Mouse (Mus musculus) MEL (cell line): ENCODE measurements around the gene BC037034. TPM values are rescaled to one million over a fixed set of nuclear protein-coding genes. Genes with fewer than 3 reads are reported as not detected.
A peak's percentile ranks its signal among the peaks of the same experiment; 100 is the strongest.

Experiments used
- DNase-seq: peaks from one replicate; pipeline ENCODE4 v3.0.0; 2011; ENCODE audit warnings: low read depth, low spot score
- H3K27ac ChIP-seq: 2 replicates; pipeline ENCODE4 v1.5.1; 2012; ENCODE audit warnings: low read depth, mild to moderate bottlenecking, control low read depth, low read length, moderate library complexity; ENCODE audit not compliant: control insufficient read depth
- H3K27me3 ChIP-seq, 2 experiments: fragments of 150-350 bp in 1 of 2; sonication (generic) in 1 of 2; 2 replicates each; pipeline ENCODE4 v1.6.1; 2012; ENCODE audit warnings: low read length in 2 of 2, mild to moderate bottlenecking in 2 of 2, improper control_type of control experiment in 1 of 2, moderate library complexity in 1 of 2; ENCODE audit not compliant: insufficient read depth in 2 of 2, control insufficient read depth in 1 of 2
- H3K36me3 ChIP-seq, 2 experiments: 2 replicates each; pipeline ENCODE4 v1.6.1; 2012 to 2014; ENCODE audit warnings: low read length in 2 of 2, improper control_type of control experiment in 1 of 2, inconsistent platforms in 1 of 2, mild to moderate bottlenecking in 1 of 2; ENCODE audit not compliant: insufficient read depth in 2 of 2, control insufficient read depth in 1 of 2
- H3K4me1 ChIP-seq, 2 experiments: fragments of 150-350 bp in 1 of 2; sonication (generic) in 1 of 2; 2 replicates each; pipeline ENCODE4 v1.6.1; 2012; ENCODE audit warnings: low read length in 2 of 2, improper control_type of control experiment in 1 of 2, mild to moderate bottlenecking in 1 of 2; ENCODE audit not compliant: insufficient read depth in 2 of 2, control insufficient read depth in 1 of 2
- H3K4me3 ChIP-seq, 2 experiments: fragments of 150-350 bp in 1 of 2; sonication (generic) in 1 of 2; 2 replicates each; pipeline ENCODE4 v1.5.1; 2012; ENCODE audit warnings: low read depth in 2 of 2, low read length in 2 of 2, mild to moderate bottlenecking in 2 of 2, moderate library complexity in 2 of 2, control low read depth in 1 of 2, improper control_type of control experiment in 1 of 2; ENCODE audit not compliant: control insufficient read depth in 1 of 2, insufficient read depth in 1 of 2
- H3K79me2 ChIP-seq: 2 replicates; pipeline ENCODE4 v1.6.1; 2012; ENCODE audit warnings: mild to moderate bottlenecking, low read length, moderate library complexity; ENCODE audit not compliant: control insufficient read depth, poor library complexity, insufficient read depth
- H3K9ac ChIP-seq: 2 replicates; pipeline ENCODE4 v1.6.1; 2012; ENCODE audit warnings: low read depth, mild to moderate bottlenecking, control low read depth, low read length, moderate library complexity; ENCODE audit not compliant: control insufficient read depth, poor library complexity, severe bottlenecking
- H3K9me3 ChIP-seq: fragments of 150-350 bp; sonication (generic); replicated peaks from 2 replicates; pipeline ENCODE4 v1.6.1; 2012; ENCODE audit warnings: mild to moderate bottlenecking, low read length, improper control_type of control experiment, moderate library complexity; ENCODE audit not compliant: insufficient read depth
- BHLHE40 ChIP-seq: IDR thresholded peaks from 2 replicates; pipeline ENCODE4 v1.6.1; 2012; ENCODE audit warnings: low read depth, mild to moderate bottlenecking, inconsistent platforms, low read length, improper control_type of control experiment, borderline replicate concordance
- CHD1 ChIP-seq: IDR thresholded peaks from 2 replicates; pipeline ENCODE4 v1.6.1; 2012; ENCODE audit warnings: low read depth, mild to moderate bottlenecking, inconsistent platforms, low read length, improper control_type of control experiment
- CTCF ChIP-seq, 3 experiments: IDR thresholded peaks in 2 of 3; conservative IDR thresholded peaks in 1 of 3; 2 replicates each; pipeline ENCODE4 v1.5.1; 2011 to 2012; ENCODE audit warnings: low read length in 3 of 3, low read depth in 2 of 3, mild to moderate bottlenecking in 2 of 3, improper control_type of control experiment in 1 of 3, inconsistent platforms in 1 of 3, mixed read lengths in 1 of 3, moderate library complexity in 1 of 3; ENCODE audit not compliant: control insufficient read depth in 1 of 3, insufficient read depth in 1 of 3, poor library complexity in 1 of 3, severe bottlenecking in 1 of 3
- E2F4 ChIP-seq: IDR thresholded peaks from 2 replicates; pipeline ENCODE4 v1.6.1; 2011; ENCODE audit warnings: low read depth, low read length, improper control_type of control experiment, borderline replicate concordance
- ELF1 ChIP-seq: IDR thresholded peaks from 2 replicates; pipeline ENCODE4 v1.6.1; 2014; ENCODE audit warnings: low read depth, mild to moderate bottlenecking, inconsistent platforms, low read length, improper control_type of control experiment, moderate library complexity
- EP300 ChIP-seq, 2 experiments: IDR thresholded peaks; 2 replicates each; pipeline ENCODE4 v1.6.1; 2011; ENCODE audit warnings: improper control_type of control experiment in 2 of 2, low read length in 2 of 2, low read depth in 1 of 2, mild to moderate bottlenecking in 1 of 2
- GABPA ChIP-seq: IDR thresholded peaks from 2 replicates; pipeline ENCODE4 v1.6.1; 2012; ENCODE audit warnings: low read depth, mild to moderate bottlenecking, inconsistent platforms, low read length, improper control_type of control experiment, moderate library complexity
- GATA1 ChIP-seq: IDR thresholded peaks from 2 replicates; pipeline ENCODE4 v1.6.1; 2011; ENCODE audit warnings: low read depth, low read length, improper control_type of control experiment
- HCFC1 ChIP-seq: IDR thresholded peaks from 2 replicates; pipeline ENCODE4 v1.6.1; 2012; ENCODE audit warnings: low read depth, mild to moderate bottlenecking, inconsistent platforms, low read length, improper control_type of control experiment, moderate library complexity
- JUND ChIP-seq: IDR thresholded peaks from 2 replicates; pipeline ENCODE4 v1.6.1; 2011; ENCODE audit warnings: low read depth, mild to moderate bottlenecking, improper control_type of control experiment, low read length
- KAT2A ChIP-seq: conservative IDR thresholded peaks from 2 replicates; pipeline ENCODE4 v1.6.1; 2012; ENCODE audit warnings: low read depth, low read length, improper control_type of control experiment, inconsistent platforms
- MAFK ChIP-seq: IDR thresholded peaks from 2 replicates; pipeline ENCODE4 v1.6.1; 2011; ENCODE audit warnings: low read depth, mild to moderate bottlenecking, low read length, improper control_type of control experiment, borderline replicate concordance
- MAX ChIP-seq: IDR thresholded peaks from 2 replicates; pipeline ENCODE4 v1.6.1; 2011; ENCODE audit warnings: low read length, improper control_type of control experiment
- MEF2A ChIP-seq: IDR thresholded peaks from 2 replicates; pipeline ENCODE4 v1.6.1; 2014; ENCODE audit warnings: low read depth, mild to moderate bottlenecking, inconsistent platforms, low read length, improper control_type of control experiment; ENCODE audit not compliant: poor library complexity, insufficient replicate concordance, severe bottlenecking; ENCODE audit errors: extremely low read depth
- MXI1 ChIP-seq: IDR thresholded peaks from 2 replicates; pipeline ENCODE4 v1.6.1; 2011; ENCODE audit warnings: mild to moderate bottlenecking, low read depth, low read length, improper control_type of control experiment
- MYB ChIP-seq: IDR thresholded peaks from 2 replicates; pipeline ENCODE4 v1.6.1; 2011; ENCODE audit warnings: mild to moderate bottlenecking, low read depth, low read length, improper control_type of control experiment
- MYC ChIP-seq: IDR thresholded peaks from 2 replicates; pipeline ENCODE4 v1.6.1; 2011; ENCODE audit warnings: low read depth, mild to moderate bottlenecking, low read length, improper control_type of control experiment, moderate library complexity
- NELFE ChIP-seq: IDR thresholded peaks from 2 replicates; pipeline ENCODE4 v1.6.1; 2011; ENCODE audit warnings: low read depth, low read length, improper control_type of control experiment
- NRF1 ChIP-seq: IDR thresholded peaks from 2 replicates; pipeline ENCODE4 v1.6.1; 2014; ENCODE audit warnings: low read depth, mild to moderate bottlenecking, inconsistent platforms, low read length, improper control_type of control experiment, moderate library complexity; ENCODE audit not compliant: poor library complexity, insufficient read depth, severe bottlenecking
- POLR2AphosphoS5 ChIP-seq: IDR thresholded peaks from 2 replicates; pipeline ENCODE4 v1.6.1; 2012; ENCODE audit warnings: low read depth, borderline replicate concordance, mild to moderate bottlenecking, inconsistent platforms, low read length, moderate library complexity, mixed read lengths
- RAD21 ChIP-seq: IDR thresholded peaks from 2 replicates; pipeline ENCODE4 v1.6.1; 2011; ENCODE audit warnings: mild to moderate bottlenecking, low read depth, low read length, improper control_type of control experiment
- RCOR1 ChIP-seq: IDR thresholded peaks from 2 replicates; pipeline ENCODE4 v1.6.1; 2012; ENCODE audit warnings: low read depth, mild to moderate bottlenecking, inconsistent platforms, low read length, improper control_type of control experiment
- SIN3A ChIP-seq: IDR thresholded peaks from 2 replicates; pipeline ENCODE4 v1.6.1; 2012; ENCODE audit warnings: low read length, improper control_type of control experiment, inconsistent platforms
- SMC3 ChIP-seq: IDR thresholded peaks from 2 replicates; pipeline ENCODE4 v1.6.1; 2011; ENCODE audit warnings: low read depth, low read length, improper control_type of control experiment
- TAL1 ChIP-seq: IDR thresholded peaks from 2 replicates; pipeline ENCODE4 v1.6.1; 2012; ENCODE audit warnings: mild to moderate bottlenecking, inconsistent platforms, low read length, moderate library complexity, mixed read lengths
- TCF12 ChIP-seq: IDR thresholded peaks from 2 replicates; pipeline ENCODE4 v1.6.1; 2014; ENCODE audit warnings: low read depth, mild to moderate bottlenecking, inconsistent platforms, low read length, improper control_type of control experiment, moderate library complexity
- UBTF ChIP-seq: IDR thresholded peaks from 2 replicates; pipeline ENCODE4 v1.6.1; 2012; ENCODE audit warnings: low read depth, mild to moderate bottlenecking, inconsistent platforms, low read length, improper control_type of control experiment, moderate library complexity, borderline replicate concordance; ENCODE audit not compliant: insufficient read depth
- USF1 ChIP-seq: IDR thresholded peaks from 2 replicates; pipeline ENCODE4 v1.6.1; 2014; ENCODE audit warnings: low read depth, mild to moderate bottlenecking, inconsistent platforms, low read length, improper control_type of control experiment, moderate library complexity
- USF2 ChIP-seq, 2 experiments: IDR thresholded peaks; 2 replicates each; pipeline ENCODE4 v1.6.1; 2011 to 2012; ENCODE audit warnings: improper control_type of control experiment in 2 of 2, low read length in 2 of 2, borderline replicate concordance in 1 of 2, inconsistent platforms in 1 of 2, low read depth in 1 of 2, mild to moderate bottlenecking in 1 of 2; ENCODE audit not compliant: insufficient read depth in 1 of 2
- ZC3H11A ChIP-seq: IDR thresholded peaks from 2 replicates; pipeline ENCODE4 v1.6.1; 2012; ENCODE audit warnings: low read depth, mild to moderate bottlenecking, inconsistent platforms, low read length, improper control_type of control experiment
- ZKSCAN1 ChIP-seq: IDR thresholded peaks from 2 replicates; pipeline ENCODE4 v1.6.1; 2012; ENCODE audit warnings: low read depth, mild to moderate bottlenecking, inconsistent platforms, low read length, improper control_type of control experiment, moderate library complexity
- ZMIZ1 ChIP-seq: IDR thresholded peaks from 2 replicates; pipeline ENCODE4 v1.6.1; 2012; ENCODE audit warnings: low read depth, mild to moderate bottlenecking, inconsistent platforms, low read length, improper control_type of control experiment, moderate library complexity
- ZNF384 ChIP-seq: IDR thresholded peaks from 2 replicates; pipeline ENCODE4 v1.6.1; 2012; ENCODE audit warnings: low read depth, mild to moderate bottlenecking, inconsistent platforms, low read length, improper control_type of control experiment
- polyA plus RNA-seq, 2 experiments: library from polyadenylated mRNA; stranded (reverse) in 1 of 2; unstranded in 1 of 2; fragments of >175 nt in 1 of 2; fragments of >200 nt in 1 of 2; gene quantifications; 2 replicates each; pipeline versions ENCODE4 v1.2.1 to v1.2.4; 2012; ENCODE audit warnings: low replicate concordance in 2 of 2, low read depth in 1 of 2; ENCODE audit not compliant: insufficient read length in 2 of 2, insufficient read depth in 1 of 2, missing spikeins in 1 of 2
- total RNA-seq: library from RNA; depleted of rRNA; stranded (reverse); fragments of 300-350 nt; gene quantifications from 2 replicates; pipeline ENCODE4 v1.2.3, GENCODE M21; 2012

BC037034 gene
- total and polyA plus RNA-seq, 3 experiments, result 35.6 to 59.1 TPM; not detected in 1

GRCm38 (mm10) chr5:138228026-138228425 is 35.8 kb downstream of the BC037034 start (continued):
- TF ChIP-seq EP300 (IDR thresholded peaks at IDR 0.05; ENCODE audit: low read depth in 1 of 2, low read length in 2 of 2), result no peak
- no peak for TF ChIP-seq UBTF
- TF ChIP-seq CTCF (IDR thresholded peaks at IDR 0.05 in 2 of 3, conservative IDR thresholded peaks at IDR 0.05 in 1 of 3; ENCODE audit: control insufficient read depth in 1 of 3, insufficient read depth in 1 of 3, low read depth in 2 of 3, low read length in 3 of 3, poor library complexity in 1 of 3, severe bottlenecking in 1 of 3), result peak; percentile 81 to 95 (median 84)
- TF ChIP-seq GABPA, result no peak

GRCm38 (mm10) chr5:138227367-138227766 is 36.5 kb downstream of the BC037034 start:
- Histone ChIP-seq H3K36me3 (peaks cover 0 to 19% of the 10 kb centered on the region in 2 experiments; a peak in 2 of 4 replicates), H3K9me3 (no peaks in the 10 kb centered on the region), H3K27ac (peak overlapping the region; percentile 14; the same call in 1 of the 2 replicates), H3K4me1 (peaks cover 10 to 19% of the 10 kb centered on the region in 2 experiments), H3K79me2 (no peaks in the 10 kb centered on the region), H3K27me3 (no peaks in the 10 kb centered on the region), H3K9ac (no peak overlapping the region), H3K4me3 (no peak overlapping the region)
- DNase-seq, result peak; percentile 92
- TF ChIP-seq CTCF (IDR thresholded peaks at IDR 0.05 in 2 of 3, conservative IDR thresholded peaks at IDR 0.05 in 1 of 3; ENCODE audit: control insufficient read depth in 1 of 3, insufficient read depth in 1 of 3, low read depth in 2 of 3, low read length in 3 of 3, poor library complexity in 1 of 3, severe bottlenecking in 1 of 3) (no peak), GABPA (no peak), ZC3H11A (no peak), NELFE (no peak), ZNF384 (0 out of 2 replicates have a peak, but pooled peaks have one; percentile 27), NRF1 (no peak), SIN3A (peak; percentile 93), BHLHE40 (peak; percentile 68; the same call in 1 of the 2 replicates), GATA1 (peak; percentile 99), ZMIZ1 (no peak), POLR2AphosphoS5 (no peak), USF2 (IDR thresholded peaks at IDR 0.05; ENCODE audit: borderline replicate concordance in 1 of 2, insufficient read depth in 1 of 2, low read depth in 1 of 2, low read length in 2 of 2) (no peak), ELF1 (0 out of 2 replicates have a peak, but pooled peaks have one; percentile 21), CHD1 (no peak), UBTF (no peak), MEF2A (no peak), MYB (peak; percentile 98), TCF12 (peak; percentile 98), ZKSCAN1 (no peak), E2F4 (no peak), MAX (peak; percentile 92), MYC (peak; percentile 96), EP300 (IDR thresholded peaks at IDR 0.05; ENCODE audit: low read depth in 1 of 2, low read length in 2 of 2) (peak; percentile 99 to 100), SMC3 (no peak), TAL1 (peak; percentile 92), USF1 (no peak), JUND (peak; percentile 74), HCFC1 (peak; percentile 35), MAFK (peak; percentile 89; the same call in 1 of the 2 replicates), RAD21 (no peak), RCOR1 (peak; percentile 99), MXI1 (peak; percentile 85), KAT2A (no peak)
